Mouse (Mus musculus) stomach, postnatal 0 days (tissue): ENCODE results near the gene Ghrhr.

ENCODE experiments used
- CTCF ChIP-seq: IDR thresholded peaks from 2 replicates; pipeline ENCODE4 v1.5.1; 2016; ENCODE audit warnings: antibody characterized with exemption, low read depth, mild to moderate bottlenecking, moderate library complexity
- EP300 ChIP-seq: optimal IDR thresholded peaks from 2 replicates; pipeline ENCODE3; 2016; ENCODE audit warnings: antibody characterized with exemption

DNA sequence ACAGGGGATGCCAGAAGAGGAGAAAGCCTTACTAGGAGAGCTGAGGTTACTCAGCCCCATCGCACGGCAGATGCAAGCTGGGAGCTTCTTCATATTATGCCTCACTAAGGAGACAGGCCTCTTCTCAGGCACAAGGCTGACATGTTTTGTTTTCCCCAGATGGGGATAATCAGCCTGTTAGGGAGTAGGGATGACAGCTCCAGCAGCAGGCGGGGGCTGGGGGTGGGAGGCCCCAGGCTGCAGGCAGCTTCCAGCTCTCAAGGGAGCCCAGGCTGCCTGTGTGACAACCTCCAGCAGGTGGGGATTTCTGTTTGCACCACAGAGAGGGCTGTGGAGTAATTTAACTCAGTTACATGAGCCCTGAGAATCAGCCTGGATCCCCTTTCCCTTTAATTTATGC is 58.3 kb downstream of the Ghrhr start:
- TF ChIP-seq CTCF (0 out of 2 replicates have a peak, but pooled peaks have one; percentile 5), EP300 (no peak)
